Comparison of ENCODE assay signal across 8 mouse cellular contexts in genomic region chr7:73539116-73539682, GRCm38 (mm10). TPM values are rescaled to one million over a fixed set of nuclear protein-coding genes. Genes with fewer than 3 reads are reported as not detected.
DNase-seq lines count a peak whose midpoint lies in the region; ATAC-seq and TF ChIP-seq lines count a peak whose summit lies in the region.

No protein-coding gene starts in this region.

- no peaks in the 10 kb centered on the region for H3K27me3 ChIP-seq in heart, adult 2 months (ENCODE audit: control insufficient read depth, insufficient read depth, low read length)
- H3K27me3 ChIP-seq in forebrain, embryonic 14.5 days (replicated peaks; ENCODE audit: control insufficient read depth, insufficient read depth, low read length) = no peaks in the 10 kb centered on the region
- no peaks in the 10 kb centered on the region for H3K27me3 ChIP-seq in liver, postnatal 0 days (ENCODE audit: insufficient read depth, low read length)

- intact Hi-C loops in heart, adult 2 months (cut with DNase I) = loop anchor here (10.0 kb wide), 1 partner anchor 206 kb away; the partner anchor contains the start of gene Fam174b
- intact Hi-C loops in heart, postnatal 25 days (cut with DNase I) = no loop called here

- TF ChIP-seq EP300 in heart, adult 2 months (IDR thresholded peaks at IDR 0.05; ENCODE audit: insufficient read depth, low read depth, low read length) = no peak
- TF ChIP-seq EP300 in liver, postnatal 0 days (IDR thresholded peaks at IDR 0.05; ENCODE audit: low read depth) = no peak

- H3K9ac ChIP-seq in heart, adult 2 months (ENCODE audit: low read depth, low read length) = peak overlapping the region; percentile 70; the same call in 1 of the 2 replicates
- H3K9ac ChIP-seq in forebrain, embryonic 14.5 days (ENCODE audit: low read length) = peak overlapping the region; percentile 59
- H3K9ac ChIP-seq in liver, postnatal 0 days (replicated peaks) = peak overlapping the region; percentile 71

- 6% methylated on average over 2 of the region's 2 CpGs for WGBS in heart, adult 2 months
- WGBS in forebrain, embryonic 14.5 days = 20% methylated on average over 2 of the region's 2 CpGs
- 20% methylated on average over 2 of the region's 2 CpGs for WGBS in liver, postnatal 0 days (ENCODE audit: insufficient replicate concordance)

- no peak for ATAC-seq in forebrain, embryonic 14.5 days
- no peak for ATAC-seq in liver, postnatal 0 days

- no peak for DNase-seq in heart, adult 2 months
- DNase-seq in heart, postnatal 25 days (ENCODE audit: low spot score) = no peak
- peak; percentile 57 for DNase-seq in CD4-positive helper T cell, adult 2 months (ENCODE audit: low read depth, low spot score)
- DNase-seq in forebrain, embryonic 14.5 days (ENCODE audit: low spot score) = peak; percentile 72
- DNase-seq in liver, postnatal 0 days = no peak
- DNase-seq in right cerebral cortex, postnatal 4 days = no peak
- no peak for DNase-seq in ovary, adult 18-20 months (ENCODE audit: low spot score)
- no peak for DNase-seq in adrenal gland, postnatal 36 days

- H3K27ac ChIP-seq in heart, adult 2 months = peak overlapping the region; percentile 98
- 0 out of 2 replicates have a peak overlapping the region, but pooled peaks have one; percentile 44 for H3K27ac ChIP-seq in forebrain, embryonic 14.5 days (ENCODE audit: low read depth, low read length)
- H3K27ac ChIP-seq in liver, postnatal 0 days (ENCODE audit: low read depth) = peak overlapping the region; percentile 72

- H3K4me3 ChIP-seq in heart, adult 2 months = peak overlapping the region; percentile 75
- peak overlapping the region; percentile 43 for H3K4me3 ChIP-seq in forebrain, embryonic 14.5 days (ENCODE audit: low read depth, low read length)
- peak overlapping the region; percentile 60 for H3K4me3 ChIP-seq in liver, postnatal 0 days (ENCODE audit: low read depth, low read length)

- H3K79me2 ChIP-seq in heart, adult 2 months (replicated peaks; ENCODE audit: control insufficient read depth, insufficient read depth, low read length) = peaks cover 5% of the 10 kb centered on the region; the same call in 1 of the 2 replicates

- TF ChIP-seq POLR2A in heart, adult 2 months (IDR thresholded peaks at IDR 0.05; ENCODE audit: insufficient read depth, low read depth, low read length) = no peak

- no peak for TF ChIP-seq CTCF in heart, adult 2 months (IDR thresholded peaks at IDR 0.05)
- TF ChIP-seq CTCF in liver, postnatal 0 days (IDR thresholded peaks at IDR 0.05; ENCODE audit: low read depth) = no peak

- peaks cover 40% of the 10 kb centered on the region for H3K36me3 ChIP-seq in heart, adult 2 months (ENCODE audit: control insufficient read depth, insufficient read depth, low read length)
- H3K36me3 ChIP-seq in forebrain, embryonic 14.5 days (ENCODE audit: control insufficient read depth, insufficient read depth, low read length) = peaks cover 4% of the 10 kb centered on the region; the same call in 1 of the 2 replicates
- peaks cover 15% of the 10 kb centered on the region for H3K36me3 ChIP-seq in liver, postnatal 0 days (replicated peaks; ENCODE audit: insufficient read depth, low read length)

- H3K9me3 ChIP-seq in forebrain, embryonic 14.5 days (replicated peaks; ENCODE audit: control insufficient read depth, low read length) = no peaks in the 10 kb centered on the region
- H3K9me3 ChIP-seq in liver, postnatal 0 days (ENCODE audit: low read length) = no peaks in the 10 kb centered on the region

- peaks cover 3% of the 10 kb centered on the region for H3K4me1 ChIP-seq in heart, adult 2 months (ENCODE audit: control insufficient read depth, insufficient read depth, low read length)
- peaks cover 20% of the 10 kb centered on the region for H3K4me1 ChIP-seq in forebrain, embryonic 14.5 days (ENCODE audit: control insufficient read depth, insufficient read depth, low read length)
- H3K4me1 ChIP-seq in liver, postnatal 0 days (ENCODE audit: insufficient read depth) = peaks cover 12% of the 10 kb centered on the region

- H3K4me2 ChIP-seq in forebrain, embryonic 14.5 days (ENCODE audit: low read length) = peak overlapping the region; percentile 63
- H3K4me2 ChIP-seq in liver, postnatal 0 days (ENCODE audit: low read depth, low read length) = peak overlapping the region; percentile 84

RNA-seq across cellular contexts. Expression of gene Chd2, which starts 2.4 kb away (rescaled TPM):
- 10 to 100 TPM; 38.1 to 43.3 TPM for total RNA-seq in heart, adult 2 months (2021)
- polyA plus RNA-seq in heart, adult 2 months (2012; rRNA removed) = 32.9 and 38.0 TPM in 2 replicates
- total RNA-seq in heart, postnatal 25 days (2021) = 10 to 100 TPM; 40.4 to 41.2 TPM
- 40.2 and 43.4 TPM in 2 replicates for polyA plus RNA-seq in forebrain, embryonic 14.5 days (2014; fragmentation: Nextera tagmentation; extraction: Ambion mirVana)
- 14.1 and 17.2 TPM in 2 replicates for polyA plus RNA-seq in liver, postnatal 0 days (2015; fragmentation: Nextera tagmentation; extraction: Ambion mirVana)
- 10 to 100 TPM; 40.9 to 41.6 TPM for total RNA-seq in adrenal gland, postnatal 36 days (2021)

Comparison
In these comparisons a context has a peak if more than half of its experiments do, and no peak if none do; other contexts are left out.
1. DNase-seq: peak in CD4-positive helper T cell, adult 2 months (single experiment) and forebrain, embryonic 14.5 days (single experiment); none in heart, adult 2 months (0 of 2), heart, postnatal 25 days (single experiment), liver, postnatal 0 days (single experiment), right cerebral cortex, postnatal 4 days (single experiment), ovary, adult 18-20 months (single experiment) and adrenal gland, postnatal 36 days (0 of 2).
2. H3K27ac ChIP-seq: peak in every context shown above with its lines; median percentile 98 in heart, adult 2 months; 72 in liver, postnatal 0 days; 44 in forebrain, embryonic 14.5 days.
3. Peak in every context shown above with its lines, with median percentiles within 50 percentile points of each other: H3K4me3 ChIP-seq and H3K9ac ChIP-seq.